Mouse (Mus musculus) mouse embryonic stem cell (cell line): Measurements from ENCODE around the gene Hectd1.

Source experiments
- in situ Hi-C, 2 experiments: fragments of 300-500 bp; cut with MboI; formaldehyde crosslinking; loops; 1 replicate in 1 of 2; 3 replicates in 1 of 2; pipeline ENCODE4 v1.14.3; 2019 to 2020; ENCODE audit warnings: low sequenced_read_pairs in 2 of 2, low pct_unique_long_range_greater_than_20kb in 1 of 2, mixed read lengths in 1 of 2; ENCODE audit not compliant: unreplicated experiment in 1 of 2

Hectd1 gene

GRCm38 (mm10) chr12:51819951-51820498, 9.3 kb downstream of the Hectd1 start:
- in situ Hi-C loops: no loop called here

DNA sequence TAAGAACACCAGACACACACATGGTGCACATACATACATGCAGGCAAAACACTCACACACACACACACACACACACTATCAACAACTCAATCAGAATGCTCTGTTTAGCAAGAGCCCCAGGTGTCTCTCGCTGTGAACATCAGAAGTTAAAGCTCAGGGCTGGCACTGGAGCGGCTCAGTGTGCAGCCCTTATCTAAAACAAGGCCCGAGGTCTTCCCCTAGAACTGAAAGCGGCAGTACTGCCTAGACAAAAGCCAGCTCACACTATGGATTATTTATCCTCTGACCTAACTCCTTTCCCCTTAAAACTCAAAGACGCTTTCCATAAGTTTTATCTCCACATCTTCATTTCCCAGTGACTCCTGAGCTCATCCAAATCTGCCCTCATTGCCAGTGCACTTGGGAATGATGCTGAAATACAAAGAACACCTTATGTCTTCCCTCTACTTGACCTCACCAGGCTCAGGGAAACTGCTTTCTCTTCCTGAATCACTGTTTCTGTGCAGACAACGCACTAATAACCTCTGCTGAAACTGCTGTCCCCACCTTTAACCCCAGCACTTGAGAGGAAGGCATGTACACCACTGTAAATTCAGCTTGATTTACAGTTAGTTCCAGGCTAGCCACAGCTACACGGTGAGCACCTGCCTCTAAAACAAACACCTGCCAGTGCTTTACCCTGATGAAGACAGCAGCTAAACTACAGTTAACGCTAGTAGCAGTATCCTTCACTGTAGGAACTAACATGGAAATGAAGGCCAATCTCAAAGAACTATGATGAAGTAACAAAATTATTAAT, 11.3 kb downstream of the Hectd1 start:
- in situ Hi-C loops: no loop called here

GRCm38 (mm10) chr12:51811388-51812140, 17.8 kb downstream of the Hectd1 start:
- in situ Hi-C loops: no loop called here

GRCm38 (mm10) chr12:51810564-51810963, 18.8 kb downstream of the Hectd1 start:
- in situ Hi-C loops: no loop called here

- in situ Hi-C loops: no loop called here
Observed at GRCm38 (mm10) chr12:51784842-51785241, 44.5 kb downstream of the Hectd1 start.

- in situ Hi-C loops: no loop called here
Observed at GRCm38 (mm10) chr12:51768702-51769101, 60.6 kb downstream of the Hectd1 start.

GRCm38 (mm10) chr12:51767454-51767853, 61.9 kb downstream of the Hectd1 start:
- in situ Hi-C loops: no loop called here

DNA sequence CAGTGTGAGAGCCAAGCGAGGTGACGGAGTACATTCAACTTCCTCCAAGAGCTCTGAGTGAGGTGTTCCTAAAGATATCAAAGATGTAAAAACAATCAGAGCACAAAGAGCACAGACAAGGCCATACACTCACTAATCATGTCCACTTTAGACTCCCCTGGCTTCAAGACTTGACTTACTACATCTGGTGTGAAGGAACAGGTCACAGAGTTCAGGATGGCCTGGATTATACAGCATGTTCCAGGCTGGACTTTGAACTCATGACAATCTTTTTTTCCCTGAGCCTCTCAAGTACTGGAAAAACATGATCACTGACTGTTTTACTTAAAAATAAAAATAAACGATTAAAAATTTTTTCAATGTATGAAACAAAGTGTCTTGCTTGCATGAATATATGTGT, 70.0 kb downstream of the Hectd1 start:
- in situ Hi-C loops: no loop called here

GRCm38 (mm10) chr12:51756599-51756961, 72.8 kb downstream of the Hectd1 start:
- in situ Hi-C loops: no loop called here

- in situ Hi-C loops: no loop called here
Observed at GRCm38 (mm10) chr12:51755938-51756598, 73.3 kb downstream of the Hectd1 start.

GRCm38 (mm10) chr12:51747348-51747747, 82.0 kb downstream of the Hectd1 start:
- in situ Hi-C loops: no loop called here

GRCm38 (mm10) chr12:51744957-51745356, 84.4 kb downstream of the Hectd1 start:
- in situ Hi-C loops: no loop called here

GRCm38 (mm10) chr12:51741690-51742089, 87.6 kb downstream of the Hectd1 start:
- in situ Hi-C loops: no loop called here

GRCm38 (mm10) chr12:51736807-51737206, 92.5 kb downstream of the Hectd1 start:
- in situ Hi-C loops: loop anchor here in 1 of 2 experiments (5.0 kb wide), 1 partner anchor 70 kb away; no protein-coding TSS in a partner anchor

DNA sequence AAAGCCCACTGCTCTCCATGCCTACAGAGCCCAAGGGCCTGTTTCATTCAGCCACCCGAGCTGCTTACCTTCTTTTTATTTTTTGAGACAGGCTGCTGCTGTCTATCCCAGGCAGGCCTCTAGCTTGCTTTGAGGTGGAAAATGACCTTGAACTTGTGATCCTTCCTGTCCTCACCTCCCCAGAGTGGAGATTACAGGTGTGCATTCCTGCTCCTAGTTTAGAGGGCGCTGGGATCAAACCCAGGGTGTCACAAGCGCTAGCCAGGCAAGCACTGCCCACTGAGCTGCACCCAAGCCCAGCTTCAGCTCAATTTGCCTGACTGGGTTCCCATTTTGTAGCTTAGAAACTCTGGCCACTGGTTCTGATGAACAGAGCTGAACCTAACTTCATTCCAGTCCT, 93.0 kb downstream of the Hectd1 start:
- in situ Hi-C loops: loop anchor here in 1 of 2 experiments (5.0 kb wide), 1 partner anchor 69 kb away; no protein-coding TSS in a partner anchor

DNA sequence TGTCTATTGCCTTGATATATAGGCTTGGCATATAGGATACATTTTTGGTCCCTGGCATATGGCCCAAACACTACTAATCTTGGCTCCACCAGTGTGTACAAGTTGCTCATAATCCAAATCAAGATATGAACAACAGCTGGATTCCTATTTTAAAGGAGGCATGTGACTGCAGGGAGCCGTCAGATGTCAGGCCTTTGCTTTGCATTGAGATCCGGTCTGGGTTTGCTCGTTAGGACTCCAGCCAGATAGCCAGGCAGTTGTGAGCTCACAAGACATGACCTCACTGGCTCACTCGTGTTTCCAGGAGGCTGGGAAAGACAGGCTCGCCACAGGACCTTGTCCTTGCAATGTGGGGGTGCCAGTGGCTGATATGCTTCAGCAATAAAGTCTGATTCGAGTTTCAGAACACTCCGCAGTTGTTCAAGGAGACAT, 93.5 kb downstream of the Hectd1 start:
- in situ Hi-C loops: loop anchor here in 1 of 2 experiments (5.0 kb wide), 1 partner anchor 69 kb away; no protein-coding TSS in a partner anchor

GRCm38 (mm10) chr12:51734605-51735211, 94.6 kb downstream of the Hectd1 start:
- in situ Hi-C loops: loop anchor here in 1 of 2 experiments (5.0 kb wide), 1 partner anchor 67 kb away; no protein-coding TSS in a partner anchor

GRCm38 (mm10) chr12:51729827-51730226, 99.5 kb downstream of the Hectd1 start:
- in situ Hi-C loops: no loop called here
